Mouse (Mus musculus): ENCODE measurements around the gene Ubash3b. TPM values are rescaled to one million over a fixed set of nuclear protein-coding genes. Genes with fewer than 3 reads are reported as not detected.
A peak's percentile ranks its signal among the peaks of the same experiment; 100 is the strongest.

Gene Ubash3b
- polyA plus RNA-seq, 1 experiment from 2014 or later: 8.1 TPM

DNA sequence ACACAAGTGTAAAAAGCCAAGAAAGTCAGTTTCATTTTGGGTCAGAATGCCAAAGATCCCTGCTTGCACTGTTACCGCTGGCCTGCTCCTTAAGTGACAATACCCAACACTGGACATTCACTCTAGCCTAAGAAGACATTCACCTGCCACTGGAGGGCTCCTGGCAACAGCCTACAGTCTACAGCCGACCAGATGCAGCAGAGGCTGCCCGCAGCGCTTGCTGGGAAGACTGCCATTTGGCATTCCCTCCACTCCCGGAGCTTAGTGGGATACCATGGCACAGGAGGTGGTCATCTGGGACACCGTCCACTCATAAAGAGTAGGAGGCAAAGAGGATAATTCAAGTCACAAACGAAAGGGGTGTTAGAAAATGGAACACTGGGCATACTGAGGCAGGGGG lies 12.9 kb downstream of the Ubash3b start:
- Histone ChIP-seq H3K36me3 (no peaks in the 10 kb centered on the region), H3K9me3 (no peaks in the 10 kb centered on the region), H3K4me2 (replicated peaks) (no peak overlapping the region), H3K4me1 (peaks cover 26% of the 10 kb centered on the region), H3K4me3 (no peak overlapping the region), H3K27ac (replicated peaks) (no peak overlapping the region), H3K27me3 (peaks cover 9% of the 10 kb centered on the region), H3K9ac (replicated peaks) (no peak overlapping the region)
- no peak for ATAC-seq (ENCODE audit: low FRiP score, low read depth)
- 82% methylated on average over 7 of the region's 7 CpGs for WGBS

DNA sequence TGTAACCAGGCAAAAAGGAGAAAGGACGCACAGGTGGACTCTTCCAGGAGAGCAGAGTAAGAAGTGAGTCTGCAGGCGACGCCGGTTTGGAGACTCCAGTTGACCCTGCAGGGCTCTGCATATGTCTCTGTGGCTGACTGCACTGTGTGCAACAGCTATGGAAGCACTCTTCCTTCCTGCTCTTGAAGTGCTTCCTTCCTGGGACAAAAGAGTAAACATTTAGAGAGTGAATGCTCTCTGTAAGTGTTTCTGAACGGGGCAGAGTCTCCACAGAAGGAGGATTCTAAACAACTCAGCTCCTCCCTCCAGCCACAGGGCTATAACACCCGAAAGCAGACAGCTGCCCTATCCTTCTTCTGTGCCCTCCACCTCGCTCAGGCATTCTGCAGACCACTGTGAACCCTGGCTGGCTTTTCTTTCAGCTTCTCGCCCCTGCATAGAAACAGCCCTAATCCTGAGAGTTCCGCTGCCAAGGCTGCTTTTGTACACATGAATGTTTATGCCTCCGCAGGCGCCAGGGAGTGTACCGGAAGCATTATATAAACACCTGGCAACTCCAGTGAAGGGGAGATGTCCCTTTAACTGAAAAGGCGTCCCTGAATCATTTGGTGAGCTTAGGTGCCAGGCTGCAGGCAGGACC lies 14.2 kb downstream of the Ubash3b start:
- H3K4me2 ChIP-seq (replicated peaks): peak overlapping the region; percentile 3; the same call in 1 of the 2 replicates
- no peak for ATAC-seq (ENCODE audit: low FRiP score, low read depth)
- no peaks in the 10 kb centered on the region for H3K36me3 ChIP-seq
- 41% methylated on average over 13 of the region's 13 CpGs for WGBS
- H3K9me3 ChIP-seq: no peaks in the 10 kb centered on the region
- H3K27ac ChIP-seq (replicated peaks): no peak overlapping the region
- peak overlapping the region; percentile 5; the same call in 1 of the 2 replicates for H3K9ac ChIP-seq (replicated peaks)
- peaks cover 20% of the 10 kb centered on the region for H3K4me1 ChIP-seq
- H3K4me3 ChIP-seq: no peak overlapping the region
- peaks cover 5% of the 10 kb centered on the region; the same call in 1 of the 2 replicates for H3K27me3 ChIP-seq

DNA sequence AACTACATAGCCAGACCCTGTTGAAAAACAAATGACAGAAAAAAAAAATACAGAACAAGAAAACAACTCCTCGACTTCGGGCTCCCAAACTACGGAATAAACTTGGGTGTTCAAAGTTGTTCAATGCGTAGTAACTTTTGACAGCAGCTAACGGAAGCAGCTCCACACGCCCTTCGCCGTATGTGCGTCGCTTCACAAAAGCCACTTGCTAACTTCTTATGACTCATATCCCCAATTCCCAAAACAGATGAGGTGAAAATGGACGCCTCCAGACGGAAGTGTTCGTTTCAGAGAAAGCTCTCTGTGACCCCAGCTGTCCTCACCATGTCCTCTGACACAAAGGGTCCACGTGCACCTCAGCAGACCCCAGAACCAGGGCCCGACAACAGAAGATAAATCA lies 17.7 kb downstream of the Ubash3b start:
- no peak overlapping the region for H3K4me2 ChIP-seq (replicated peaks)
- peaks cover 5% of the 10 kb centered on the region; the same call in 1 of the 2 replicates for H3K27me3 ChIP-seq
- no peak overlapping the region for H3K27ac ChIP-seq (replicated peaks)
- ATAC-seq (ENCODE audit: low FRiP score, low read depth): no peak
- H3K9ac ChIP-seq (replicated peaks): no peak overlapping the region
- H3K9me3 ChIP-seq: no peaks in the 10 kb centered on the region
- no peaks in the 10 kb centered on the region for H3K36me3 ChIP-seq
- H3K4me3 ChIP-seq: no peak overlapping the region
- H3K4me1 ChIP-seq: peaks cover 14% of the 10 kb centered on the region
- WGBS: 94% methylated on average over 15 of the region's 15 CpGs

DNA sequence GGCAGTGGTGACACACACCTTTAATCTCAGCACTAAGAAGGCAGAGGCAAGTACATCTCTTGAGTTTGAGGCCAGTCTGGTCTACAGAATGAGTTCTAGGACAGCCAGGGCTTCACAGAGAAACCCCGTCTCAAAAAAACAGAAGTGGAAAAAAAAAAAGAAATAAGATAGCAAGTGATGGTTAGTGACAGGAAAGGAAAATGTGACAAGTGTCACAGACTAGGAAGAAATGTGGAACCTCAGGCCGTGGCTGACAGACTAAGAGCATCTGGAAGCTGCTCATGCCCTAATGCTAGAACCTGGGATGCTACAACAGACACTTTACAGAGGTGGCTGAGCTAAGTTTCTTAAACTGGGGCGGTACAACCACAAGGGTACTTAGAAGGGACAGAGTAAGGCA lies 18.4 kb downstream of the Ubash3b start:
- Histone ChIP-seq H3K4me3 (no peak overlapping the region), H3K4me2 (replicated peaks) (no peak overlapping the region), H3K9ac (replicated peaks) (no peak overlapping the region), H3K36me3 (no peaks in the 10 kb centered on the region), H3K4me1 (peaks cover 14% of the 10 kb centered on the region), H3K27me3 (peaks cover 5% of the 10 kb centered on the region; the same call in 1 of the 2 replicates), H3K27ac (replicated peaks) (no peak overlapping the region), H3K9me3 (no peaks in the 10 kb centered on the region)
- 89% methylated on average over 3 of the region's 3 CpGs for WGBS
- no peak for ATAC-seq (ENCODE audit: low FRiP score, low read depth)

DNA sequence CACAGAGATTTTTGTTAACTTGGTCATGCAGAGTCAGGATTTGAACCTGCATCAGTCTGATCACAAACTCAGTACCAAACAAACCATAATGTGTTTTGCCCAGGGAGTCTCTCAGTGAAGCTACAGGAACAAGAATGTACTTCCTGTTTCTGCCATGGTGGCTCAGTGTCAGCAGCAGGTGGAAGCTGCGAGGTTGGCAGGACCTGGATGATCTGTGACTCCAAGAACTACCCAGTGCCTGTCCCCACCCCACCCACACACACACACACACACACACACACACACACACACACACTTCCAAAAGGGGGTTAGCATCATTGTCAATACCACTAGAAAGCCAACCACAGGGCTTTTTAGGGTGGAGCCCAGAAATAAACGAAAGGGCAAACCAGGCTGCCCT lies 20.5 kb downstream of the Ubash3b start:
- Histone ChIP-seq H3K27me3 (peaks cover 4% of the 10 kb centered on the region; the same call in 1 of the 2 replicates), H3K36me3 (no peaks in the 10 kb centered on the region), H3K4me1 (no peaks in the 10 kb centered on the region), H3K4me3 (no peak overlapping the region), H3K4me2 (replicated peaks) (no peak overlapping the region), H3K9ac (replicated peaks) (no peak overlapping the region), H3K27ac (replicated peaks) (no peak overlapping the region), H3K9me3 (no peaks in the 10 kb centered on the region)
- no peak for ATAC-seq (ENCODE audit: low FRiP score, low read depth)
- 89% methylated on average over 2 of the region's 2 CpGs for WGBS

DNA sequence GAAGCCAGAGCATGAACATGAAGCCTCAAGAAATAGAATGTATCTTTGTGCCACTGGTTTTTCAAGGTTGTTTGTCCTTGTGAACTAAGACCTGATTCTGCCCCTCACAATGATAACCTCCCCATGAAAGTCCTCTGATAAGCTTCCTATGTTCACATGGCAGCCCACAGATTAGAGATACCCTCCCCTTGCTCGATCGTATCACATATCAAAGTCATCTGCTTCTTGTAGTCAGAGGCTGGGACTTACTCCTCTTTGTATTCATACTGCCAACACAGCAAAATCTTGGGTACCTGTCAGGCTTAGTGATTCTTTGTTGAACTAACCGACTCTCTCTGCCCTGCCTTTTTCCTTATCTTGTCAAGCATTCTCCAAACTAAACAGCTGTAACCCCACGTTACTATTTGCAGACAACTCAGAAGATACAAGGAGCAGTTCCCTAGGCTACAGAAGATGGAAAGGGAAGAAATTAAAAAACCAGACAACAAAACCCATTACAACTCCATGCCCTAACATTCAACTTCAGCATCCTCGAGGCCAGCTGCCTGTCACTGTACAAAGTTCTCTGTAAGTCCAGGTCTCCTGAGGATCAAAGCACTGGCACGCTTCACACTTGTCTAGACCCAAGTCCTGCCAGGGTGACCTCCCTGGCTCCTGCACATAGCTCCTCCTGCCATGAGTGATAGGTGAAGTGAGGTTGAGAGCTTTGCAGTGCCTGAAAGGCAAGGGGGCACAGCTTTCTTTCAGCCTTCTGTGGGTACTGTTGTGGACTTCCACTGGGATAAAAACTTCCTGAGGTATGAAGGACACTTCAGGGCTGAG lies 22.3 kb downstream of the Ubash3b start:
- no peak overlapping the region for H3K4me3 ChIP-seq
- H3K9ac ChIP-seq (replicated peaks): no peak overlapping the region
- no peaks in the 10 kb centered on the region for H3K4me1 ChIP-seq
- H3K9me3 ChIP-seq: no peaks in the 10 kb centered on the region
- H3K27me3 ChIP-seq: no peaks in the 10 kb centered on the region
- H3K27ac ChIP-seq (replicated peaks): no peak overlapping the region
- 84% methylated on average over 6 of the region's 6 CpGs for WGBS
- no peaks in the 10 kb centered on the region for H3K36me3 ChIP-seq
- no peak overlapping the region for H3K4me2 ChIP-seq (replicated peaks)
- ATAC-seq (ENCODE audit: low FRiP score, low read depth): no peak

DNA sequence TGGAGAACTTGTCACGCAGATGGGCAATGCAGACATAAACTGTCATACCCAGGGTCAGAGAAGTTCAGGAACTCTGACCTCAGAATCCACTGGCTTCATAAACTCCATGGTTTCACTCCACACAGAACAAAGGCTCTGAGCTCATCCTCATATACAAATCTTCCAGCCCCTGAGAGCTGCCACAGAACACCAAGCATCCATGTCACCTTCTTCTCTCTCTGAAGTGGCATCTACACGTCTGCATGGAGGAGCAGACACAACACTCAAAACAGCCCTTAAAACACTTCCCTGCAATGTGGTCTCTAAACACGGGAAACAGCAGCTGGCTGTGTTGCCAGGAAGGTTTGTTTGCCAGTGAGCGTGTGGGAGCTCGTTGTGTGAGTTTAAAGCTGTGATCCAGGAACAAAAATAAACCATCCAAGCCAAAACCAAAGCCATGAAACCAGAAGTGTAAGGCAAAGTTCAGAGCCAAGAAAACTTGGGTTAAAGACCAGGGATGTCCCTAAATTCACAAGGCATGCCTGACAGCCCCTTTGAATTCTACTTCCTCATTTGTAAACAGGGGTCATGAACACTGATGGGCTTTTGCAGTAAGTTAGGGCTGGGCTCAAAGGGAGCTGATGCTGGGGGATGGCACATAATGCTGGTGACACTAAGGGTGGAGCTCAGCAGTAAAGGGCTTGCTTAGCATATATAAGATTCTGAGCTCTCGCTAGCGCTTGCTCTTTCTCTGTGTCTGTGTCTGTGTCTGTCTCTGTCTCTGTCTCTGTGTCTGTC lies 24.6 kb downstream of the Ubash3b start:
- H3K9me3 ChIP-seq: no peaks in the 10 kb centered on the region
- no peak overlapping the region for H3K27ac ChIP-seq (replicated peaks)
- no peak for ATAC-seq (ENCODE audit: low FRiP score, low read depth)
- H3K4me3 ChIP-seq: no peak overlapping the region
- no peaks in the 10 kb centered on the region for H3K36me3 ChIP-seq
- 75% methylated on average over 7 of the region's 7 CpGs for WGBS
- no peak overlapping the region for H3K4me2 ChIP-seq (replicated peaks)
- H3K9ac ChIP-seq (replicated peaks): no peak overlapping the region
- no peaks in the 10 kb centered on the region for H3K27me3 ChIP-seq
- H3K4me1 ChIP-seq: no peaks in the 10 kb centered on the region

DNA sequence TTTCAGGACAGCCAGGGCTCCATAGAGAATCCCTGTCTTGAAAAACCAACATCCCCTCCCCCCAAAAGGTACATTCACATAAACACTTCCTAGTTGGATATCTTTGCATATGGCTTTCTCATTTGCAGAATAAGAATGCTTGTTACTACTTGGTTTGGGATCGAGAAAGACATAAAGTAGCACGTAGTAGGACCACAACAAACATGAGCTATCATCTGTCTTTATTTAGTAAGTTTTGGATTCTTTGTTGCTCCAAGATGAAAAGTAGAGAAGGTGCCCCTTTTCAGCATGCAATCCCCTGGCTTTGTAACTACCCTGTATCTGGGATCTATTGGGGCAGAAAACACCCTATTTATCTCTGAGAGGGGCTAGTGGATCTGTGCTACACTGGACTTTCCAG lies 25.2 kb downstream of the Ubash3b start:
- Histone ChIP-seq H3K36me3 (no peaks in the 10 kb centered on the region), H3K27me3 (no peaks in the 10 kb centered on the region), H3K9me3 (no peaks in the 10 kb centered on the region), H3K9ac (replicated peaks) (no peak overlapping the region), H3K4me3 (no peak overlapping the region), H3K4me1 (no peaks in the 10 kb centered on the region), H3K4me2 (replicated peaks) (no peak overlapping the region), H3K27ac (replicated peaks) (no peak overlapping the region)
- WGBS: 96% methylated on average over 2 of the region's 2 CpGs
- no peak for ATAC-seq (ENCODE audit: low FRiP score, low read depth)

DNA sequence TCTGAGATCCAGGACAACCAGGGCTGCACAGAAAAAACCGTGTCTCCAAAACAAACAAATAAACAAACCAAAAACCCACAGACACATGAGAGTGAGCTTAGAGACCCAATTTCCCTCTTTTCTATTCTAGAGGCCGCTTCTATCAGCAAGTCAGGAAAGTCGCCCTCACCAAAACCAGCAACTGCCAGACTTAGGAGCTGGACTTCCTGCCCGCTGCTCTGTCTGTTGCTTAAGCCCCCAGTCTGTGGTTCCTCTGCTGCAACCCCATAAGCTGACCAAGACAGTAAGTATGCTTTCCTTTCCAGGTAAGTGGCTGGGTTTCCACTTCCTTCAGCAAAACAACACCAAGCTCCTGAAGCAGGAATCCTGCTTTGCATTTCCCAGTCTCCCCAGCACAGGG lies 26.6 kb downstream of the Ubash3b start:
- 86% methylated on average over 4 of the region's 4 CpGs for WGBS
- Histone ChIP-seq H3K4me2 (replicated peaks) (no peak overlapping the region), H3K27me3 (no peaks in the 10 kb centered on the region), H3K4me3 (no peak overlapping the region), H3K9ac (replicated peaks) (no peak overlapping the region), H3K27ac (replicated peaks) (no peak overlapping the region), H3K9me3 (no peaks in the 10 kb centered on the region), H3K4me1 (0 out of 2 replicates have a peak, but pooled peaks cover 2% of the 10 kb centered on the region), H3K36me3 (no peaks in the 10 kb centered on the region)
- ATAC-seq (ENCODE audit: low FRiP score, low read depth): no peak

DNA sequence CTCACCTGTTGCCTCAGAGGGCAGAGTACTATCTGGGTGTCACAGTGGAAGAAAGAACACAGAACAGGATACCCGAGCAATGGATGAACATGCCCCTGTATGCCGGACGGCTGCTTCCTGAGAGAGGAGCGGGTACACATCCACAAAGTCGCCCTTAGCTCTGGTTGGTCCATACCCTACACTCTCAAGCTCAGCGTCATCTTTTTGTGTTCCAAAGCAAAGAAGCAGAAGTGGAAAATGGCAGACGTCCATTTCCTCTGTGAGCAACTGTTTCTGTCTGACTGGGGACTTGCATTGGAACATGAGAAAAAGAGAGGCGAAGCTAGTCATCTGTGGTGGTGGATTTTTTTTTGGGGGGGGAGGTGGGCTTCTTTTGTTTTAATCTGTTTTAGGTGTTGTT lies 30.9 kb downstream of the Ubash3b start:
- Histone ChIP-seq H3K9ac (replicated peaks) (no peak overlapping the region), H3K9me3 (no peaks in the 10 kb centered on the region), H3K27ac (replicated peaks) (no peak overlapping the region), H3K4me1 (peaks cover 2% of the 10 kb centered on the region; the same call in 1 of the 2 replicates), H3K4me2 (replicated peaks) (no peak overlapping the region), H3K36me3 (no peaks in the 10 kb centered on the region), H3K4me3 (no peak overlapping the region), H3K27me3 (no peaks in the 10 kb centered on the region)
- WGBS: 92% methylated on average over 8 of the region's 8 CpGs
- ATAC-seq (ENCODE audit: low FRiP score, low read depth): no peak

DNA sequence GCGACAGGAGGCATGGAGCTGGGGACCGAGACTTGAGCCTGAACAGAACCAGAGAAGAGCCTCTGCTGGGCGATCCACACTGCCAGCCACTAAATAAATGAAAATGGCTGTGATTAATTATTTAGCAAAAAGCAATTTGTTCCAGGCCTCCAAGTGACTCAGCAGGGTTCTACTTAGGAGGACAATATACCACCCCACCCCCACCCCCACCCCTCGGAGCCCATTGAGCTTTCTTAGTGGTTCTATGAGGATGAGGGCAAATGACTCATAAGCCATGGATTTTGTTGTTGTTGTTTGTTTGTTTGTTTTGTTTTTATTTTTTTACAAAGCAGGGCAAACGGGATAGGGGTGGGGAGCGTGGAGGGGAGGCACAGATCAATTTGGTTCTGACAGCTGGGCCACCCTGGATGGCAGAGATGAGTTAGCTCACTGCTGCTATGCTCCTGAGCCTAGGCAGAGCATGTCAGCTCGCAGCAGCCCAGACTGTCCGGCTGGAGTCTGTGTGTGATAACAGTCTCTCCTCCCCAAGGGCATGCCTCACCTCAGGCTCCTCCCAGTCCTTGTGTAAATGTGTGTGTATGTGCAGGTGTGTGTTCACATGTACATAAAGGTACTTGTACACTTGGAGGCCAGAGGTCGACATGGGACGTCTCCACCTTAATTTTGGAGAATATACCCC lies 31.6 kb downstream of the Ubash3b start:
- Histone ChIP-seq H3K4me2 (replicated peaks) (no peak overlapping the region), H3K4me3 (no peak overlapping the region), H3K9ac (replicated peaks) (no peak overlapping the region), H3K4me1 (peaks cover 2% of the 10 kb centered on the region; the same call in 1 of the 2 replicates), H3K36me3 (no peaks in the 10 kb centered on the region), H3K27me3 (no peaks in the 10 kb centered on the region), H3K27ac (replicated peaks) (no peak overlapping the region), H3K9me3 (no peaks in the 10 kb centered on the region)
- ATAC-seq (ENCODE audit: low FRiP score, low read depth): no peak
- WGBS: 77% methylated on average over 10 of the region's 10 CpGs

Data from midbrain, embryonic 12.5 days (tissue).